Mouse (Mus musculus) CH12.LX (cell line): ENCODE measurements around the gene Mapkapk2. TPM values are rescaled to one million over a fixed set of nuclear protein-coding genes. Genes with fewer than 3 reads are reported as not detected.

Experiments used
- DNase-seq: peaks from one replicate; pipeline ENCODE4 v3.0.0-alpha.2; 2013; ENCODE audit errors: extremely low read depth
- H3K27ac ChIP-seq: 2 replicates; pipeline ENCODE4 v1.5.1; 2012; ENCODE audit warnings: low read depth, mild to moderate bottlenecking, control low read depth, moderate library complexity; ENCODE audit not compliant: insufficient read depth
- H3K27me3 ChIP-seq: replicated peaks from 2 replicates; pipeline ENCODE3; 2012; ENCODE audit warnings: inconsistent platforms
- H3K36me3 ChIP-seq, 2 experiments: replicated peaks in 1 of 2; 2 replicates each; pipeline versions ENCODE3 to v1.6.1; 2012; ENCODE audit warnings: inconsistent platforms in 1 of 2, low read length in 1 of 2, mild to moderate bottlenecking in 1 of 2, mixed read lengths in 1 of 2, moderate library complexity in 1 of 2; ENCODE audit not compliant: control insufficient read depth in 1 of 2, insufficient read depth in 1 of 2
- H3K4me1 ChIP-seq, 2 experiments: 2 replicates each; pipeline ENCODE4 v1.6.1; 2012; ENCODE audit warnings: inconsistent platforms in 1 of 2, moderate library complexity in 1 of 2; ENCODE audit not compliant: insufficient read depth in 2 of 2, control insufficient read depth in 1 of 2
- H3K4me2 ChIP-seq: 2 replicates; pipeline ENCODE4 v1.6.1; 2012; ENCODE audit warnings: low read depth, mild to moderate bottlenecking, control low read depth; ENCODE audit not compliant: poor library complexity, insufficient read depth, severe bottlenecking
- H3K4me3 ChIP-seq, 3 experiments: fragments of 150-350 bp in 1 of 3; sonication (generic) in 1 of 3; replicated peaks in 1 of 3; 2 replicates each; pipeline versions ENCODE3 to v1.5.1; 2011 to 2012; ENCODE audit warnings: low read depth in 2 of 3, low read length in 2 of 3, mild to moderate bottlenecking in 2 of 3, moderate library complexity in 2 of 3, control low read depth in 1 of 3, improper control_type of control experiment in 1 of 3, inconsistent platforms in 1 of 3, mixed read lengths in 1 of 3; ENCODE audit not compliant: poor library complexity in 1 of 3
- H3K79me2 ChIP-seq: replicated peaks from 2 replicates; pipeline ENCODE4 v1.6.1; 2012; ENCODE audit warnings: mild to moderate bottlenecking, moderate library complexity; ENCODE audit not compliant: control insufficient read depth, poor library complexity, insufficient read depth, severe bottlenecking; ENCODE audit errors: extremely low read depth
- H3K9ac ChIP-seq: 2 replicates; pipeline ENCODE4 v1.6.1; 2012; ENCODE audit warnings: low read depth, mild to moderate bottlenecking, control low read depth, moderate library complexity; ENCODE audit not compliant: insufficient read depth
- H3K9me3 ChIP-seq: replicated peaks from 2 replicates; pipeline ENCODE3; 2012; ENCODE audit warnings: low read length, inconsistent platforms, mixed read lengths
- BHLHE40 ChIP-seq: IDR thresholded peaks from 2 replicates; pipeline ENCODE4 v1.6.1; 2011; ENCODE audit warnings: mild to moderate bottlenecking, low read depth, low read length, improper control_type of control experiment
- CHD2 ChIP-seq: IDR thresholded peaks from 2 replicates; pipeline ENCODE4 v1.6.1; 2011; ENCODE audit warnings: low read length, improper control_type of control experiment
- CTCF ChIP-seq, 2 experiments: IDR thresholded peaks in 1 of 2; conservative IDR thresholded peaks in 1 of 2; 2 replicates each; pipeline ENCODE4 v1.5.1; 2011 to 2012; ENCODE audit warnings: low read depth in 2 of 2, low read length in 2 of 2, improper control_type of control experiment in 1 of 2, inconsistent platforms in 1 of 2, mild to moderate bottlenecking in 1 of 2, moderate library complexity in 1 of 2
- E2F4 ChIP-seq: IDR thresholded peaks from 2 replicates; pipeline ENCODE4 v1.6.1; 2011; ENCODE audit warnings: low read depth, low read length, improper control_type of control experiment; ENCODE audit not compliant: insufficient replicate concordance
- EP300 ChIP-seq: IDR thresholded peaks from 2 replicates; pipeline ENCODE4 v1.6.1; 2011; ENCODE audit warnings: low read length, improper control_type of control experiment
- ETS1 ChIP-seq: conservative IDR thresholded peaks from 2 replicates; pipeline ENCODE4 v1.6.1; 2012; ENCODE audit warnings: low read depth, mild to moderate bottlenecking, inconsistent platforms, low read length, improper control_type of control experiment, moderate library complexity
- GABPA ChIP-seq: IDR thresholded peaks from 2 replicates; pipeline ENCODE4 v1.6.1; 2012; ENCODE audit warnings: low read depth, low read length, improper control_type of control experiment, inconsistent platforms; ENCODE audit not compliant: insufficient replicate concordance
- JUN ChIP-seq: IDR thresholded peaks from 2 replicates; pipeline ENCODE4 v1.6.1; 2011; ENCODE audit warnings: low read depth, mild to moderate bottlenecking, low read length, improper control_type of control experiment, moderate library complexity; ENCODE audit not compliant: insufficient read depth
- KAT2A ChIP-seq: IDR thresholded peaks from 2 replicates; pipeline ENCODE4 v1.6.1; 2012; ENCODE audit warnings: low read length, improper control_type of control experiment, inconsistent platforms; ENCODE audit not compliant: insufficient replicate concordance
- MAX ChIP-seq: IDR thresholded peaks from 2 replicates; pipeline ENCODE4 v1.6.1; 2011; ENCODE audit warnings: low read length, improper control_type of control experiment
- MEF2A ChIP-seq: IDR thresholded peaks from 2 replicates; pipeline ENCODE4 v1.6.1; 2014; ENCODE audit warnings: low read depth, mild to moderate bottlenecking, inconsistent platforms, low read length, improper control_type of control experiment, borderline replicate concordance
- MXI1 ChIP-seq: IDR thresholded peaks from 2 replicates; pipeline ENCODE4 v1.6.1; 2011; ENCODE audit warnings: mild to moderate bottlenecking, low read depth, low read length, improper control_type of control experiment
- MYC ChIP-seq: IDR thresholded peaks from 2 replicates; pipeline ENCODE4 v1.6.1; 2011; ENCODE audit warnings: low read depth, mild to moderate bottlenecking, improper control_type of control experiment, low read length
- NELFE ChIP-seq: IDR thresholded peaks from 2 replicates; pipeline ENCODE4 v1.6.1; 2011; ENCODE audit warnings: low read depth, low read length, improper control_type of control experiment
- POLR2A ChIP-seq: IDR thresholded peaks from 2 replicates; pipeline ENCODE4 v1.6.1; 2011; ENCODE audit warnings: low read depth, mild to moderate bottlenecking, improper control_type of control experiment, low read length
- RAD21 ChIP-seq: IDR thresholded peaks from 2 replicates; pipeline ENCODE4 v1.6.1; 2011; ENCODE audit warnings: low read depth, mild to moderate bottlenecking, low read length, improper control_type of control experiment, moderate library complexity
- RCOR1 ChIP-seq: conservative IDR thresholded peaks from 2 replicates; pipeline ENCODE4 v1.6.1; 2012; ENCODE audit warnings: low read depth, mild to moderate bottlenecking, inconsistent platforms, low read length, improper control_type of control experiment
- TBP ChIP-seq: conservative IDR thresholded peaks from 2 replicates; pipeline ENCODE4 v1.6.1; 2011; ENCODE audit warnings: low read depth, low read length, improper control_type of control experiment
- TCF12 ChIP-seq: IDR thresholded peaks from 2 replicates; pipeline ENCODE4 v1.6.1; 2014; ENCODE audit warnings: low read depth, mild to moderate bottlenecking, inconsistent platforms, low read length, improper control_type of control experiment
- USF1 ChIP-seq: IDR thresholded peaks from 2 replicates; pipeline ENCODE4 v1.6.1; 2014; ENCODE audit warnings: low read depth, mild to moderate bottlenecking, inconsistent platforms, low read length, improper control_type of control experiment
- USF2 ChIP-seq: conservative IDR thresholded peaks from 2 replicates; pipeline ENCODE4 v1.6.1; 2011; ENCODE audit warnings: low read depth, low read length, improper control_type of control experiment
- ZKSCAN1 ChIP-seq: IDR thresholded peaks from 2 replicates; pipeline ENCODE4 v1.6.1; 2012; ENCODE audit warnings: low read depth, inconsistent platforms, low read length, improper control_type of control experiment, borderline replicate concordance
- ZMIZ1 ChIP-seq: IDR thresholded peaks from 2 replicates; pipeline ENCODE4 v1.6.1; 2012; ENCODE audit warnings: low read depth, mild to moderate bottlenecking, inconsistent platforms, low read length, improper control_type of control experiment
- dilution Hi-C: fragments of 300-500 bp; cut with MboI; formaldehyde crosslinking; loops from 2 replicates; pipeline ENCODE4 v1.14.3; 2020; ENCODE audit warnings: low sequenced_read_pairs; ENCODE audit not compliant: extremely low pct_unique_long_range_greater_than_20kb, extremely low pct_ligation_motif_present
- in situ Hi-C: fragments of 300-500 bp; cut with MboI; formaldehyde crosslinking; loops from 3 replicates; pipeline ENCODE4 v1.14.3; 2019; ENCODE audit warnings: low sequenced_read_pairs, low pct_ligation_motif_present, low pct_unique_long_range_greater_than_20kb, mixed read lengths
- polyA plus RNA-seq: library from polyadenylated mRNA; unstranded; fragments of >175 nt; gene quantifications from 2 replicates; pipeline ENCODE4 v1.2.1, GENCODE M21; 2012; ENCODE audit warnings: low read depth; ENCODE audit not compliant: insufficient read length
- total RNA-seq, 2 experiments: library from RNA; depleted of rRNA; stranded (reverse); fragments of 300-350 nt in 1 of 2; fragments of >200 nt in 1 of 2; gene quantifications; 2 replicates each; pipeline ENCODE4 v1.2.3; 2012 to 2014

Mapkapk2 gene
- total and polyA plus RNA-seq, 3 experiments: 55.0 to 63.5 (median 62.9) TPM

DNA sequence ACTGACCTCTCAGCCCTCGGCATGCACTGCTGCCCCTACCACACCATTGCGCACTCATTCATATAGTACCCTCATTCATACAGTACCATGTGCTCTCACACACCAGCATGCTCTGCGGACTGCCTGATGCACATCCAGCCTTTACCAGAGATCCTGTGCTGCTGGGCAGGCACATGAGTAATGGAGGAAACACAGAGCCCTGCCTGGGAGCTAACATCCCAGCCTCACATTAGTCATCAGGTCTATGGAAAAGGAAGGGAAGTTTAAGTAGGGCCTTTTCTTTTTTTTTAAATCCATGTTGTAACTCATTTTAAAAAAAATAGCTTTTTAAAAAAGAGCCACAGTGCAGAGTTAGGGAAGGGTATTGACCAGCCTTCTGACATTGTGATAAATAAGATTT, 54.9 kb downstream of the Mapkapk2 start:
- Histone ChIP-seq H3K36me3 (no peaks in the 10 kb centered on the region), H3K9me3 (peaks cover 7% of the 10 kb centered on the region), H3K27me3 (no peaks in the 10 kb centered on the region), H3K9ac (no peak overlapping the region), H3K4me2 (no peak overlapping the region), H3K27ac (no peak overlapping the region), H3K79me2 (no peaks in the 10 kb centered on the region), H3K4me3 (no peak overlapping the region), H3K4me1 (peaks cover 26 to 77% of the 10 kb centered on the region in 2 experiments)
- in situ Hi-C loops: no loop called here
- TF ChIP-seq CTCF (conservative IDR thresholded peaks at IDR 0.05 in 1 of 2, IDR thresholded peaks at IDR 0.05 in 1 of 2; ENCODE audit: low read depth in 2 of 2, low read length in 2 of 2) (no peak), NELFE (no peak), E2F4 (no peak), ZMIZ1 (no peak), RCOR1 (no peak), TBP (no peak), KAT2A (no peak), MXI1 (no peak), USF2 (no peak), GABPA (no peak), ETS1 (no peak), MAX (no peak), JUN (no peak), USF1 (no peak)
- no peak for DNase-seq
- dilution Hi-C loops: no loop called here

DNA sequence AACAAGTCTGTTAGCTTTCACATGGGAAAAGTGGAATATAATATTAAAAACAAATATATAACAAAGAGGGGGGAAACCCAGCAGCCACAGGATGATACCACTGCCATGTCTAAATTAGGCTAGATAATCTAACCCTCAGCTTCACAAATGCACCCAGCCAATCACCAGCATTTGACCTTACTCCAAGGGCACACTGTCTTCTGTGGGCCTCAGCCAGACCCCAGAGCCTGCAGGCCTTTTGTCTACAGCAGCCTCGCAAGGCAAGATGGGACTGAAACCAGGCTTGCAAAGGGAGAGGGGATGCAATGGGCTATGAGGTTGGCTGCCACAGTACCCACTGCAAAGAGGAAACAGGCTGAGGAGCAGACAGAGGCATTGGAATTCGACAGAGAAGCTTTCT, 55.4 kb downstream of the Mapkapk2 start:
- DNase-seq: no peak
- in situ Hi-C loops: no loop called here
- TF ChIP-seq BHLHE40 (no peak), MYC (no peak), ZKSCAN1 (no peak), KAT2A (no peak), USF1 (no peak), MEF2A (no peak), EP300 (no peak), POLR2A (no peak), JUN (no peak), TCF12 (no peak), RAD21 (no peak), CHD2 (no peak)
- TF ChIP-seq, all 38 proteins: peak for 0
- Histone ChIP-seq H3K4me3 (no peak overlapping the region), H3K27me3 (no peaks in the 10 kb centered on the region), H3K9ac (no peak overlapping the region), H3K4me2 (no peak overlapping the region), H3K36me3 (no peaks in the 10 kb centered on the region), H3K79me2 (no peaks in the 10 kb centered on the region), H3K27ac (no peak overlapping the region), H3K9me3 (peaks cover 7% of the 10 kb centered on the region), H3K4me1 (peaks cover 25 to 75% of the 10 kb centered on the region in 2 experiments)
- dilution Hi-C loops: no loop called here
